Mouse (Mus musculus): ENCODE results near the gene 1600015I10Rik.
"Not testable (repeated sequence)": the region's sequence is repeated elsewhere in the genome, so short reads cannot be mapped to it uniquely, and the experiment has no call there.

1600015I10Rik gene

GRCm38 (mm10) chr6:48929595-48929994 lies at the start of gene 1600015I10Rik:
Gene 1600015I10Rik (plus strand): TSS chr6:48929895.
- no peak for DNase-seq (ENCODE audit: low spot score in 2 of 2)

GRCm38 (mm10) chr6:48894203-48894602 lies 35.5 kb upstream of the 1600015I10Rik start:
- DNase-seq (ENCODE audit: low spot score in 2 of 2) = no peak

- DNase-seq (ENCODE audit: low spot score in 2 of 2) = no peak
Observed at GRCm38 (mm10) chr6:48894938-48895818, 34.5 kb upstream of the 1600015I10Rik start.

- DNase-seq (ENCODE audit: low spot score in 2 of 2) = no peak
Observed at GRCm38 (mm10) chr6:48895941-48896340, 33.8 kb upstream of the 1600015I10Rik start.

GRCm38 (mm10) chr6:48896956-48897355 lies 32.7 kb upstream of the 1600015I10Rik start:
- DNase-seq (ENCODE audit: low spot score in 2 of 2) = no peak

GRCm38 (mm10) chr6:48901316-48901715 lies 28.4 kb upstream of the 1600015I10Rik start:
- not testable (repeated sequence) for DNase-seq (ENCODE audit: low spot score in 2 of 2)

GRCm38 (mm10) chr6:48902511-48903406 lies 26.9 kb upstream of the 1600015I10Rik start:
- DNase-seq (ENCODE audit: low spot score in 2 of 2) = no peak

- no peak for DNase-seq (ENCODE audit: low spot score in 2 of 2)
Observed at GRCm38 (mm10) chr6:48903437-48903836, 26.3 kb upstream of the 1600015I10Rik start.

- no peak for DNase-seq (ENCODE audit: low spot score in 2 of 2)
Observed at GRCm38 (mm10) chr6:48905606-48906005, 24.1 kb upstream of the 1600015I10Rik start.

- no peak for DNase-seq (ENCODE audit: low spot score in 2 of 2)
Observed at GRCm38 (mm10) chr6:48906371-48906770, 23.3 kb upstream of the 1600015I10Rik start.

GRCm38 (mm10) chr6:48909229-48909628 lies 20.5 kb upstream of the 1600015I10Rik start:
- DNase-seq (ENCODE audit: low spot score in 2 of 2) = no peak

GRCm38 (mm10) chr6:48912033-48912432 lies 17.7 kb upstream of the 1600015I10Rik start:
- peak in 1 of 2 experiments; percentile 37 for DNase-seq (ENCODE audit: low spot score in 2 of 2)

- no peak for DNase-seq (ENCODE audit: low spot score in 2 of 2)
Observed at GRCm38 (mm10) chr6:48913587-48913986, 16.1 kb upstream of the 1600015I10Rik start.

- DNase-seq (ENCODE audit: low spot score in 2 of 2) = no peak
Observed at GRCm38 (mm10) chr6:48949596-48949995, 19.9 kb downstream of the 1600015I10Rik start.

GRCm38 (mm10) chr6:48950676-48951075 lies 21.0 kb downstream of the 1600015I10Rik start:
- no peak for DNase-seq (ENCODE audit: low spot score in 2 of 2)

GRCm38 (mm10) chr6:48951630-48952029 lies 21.9 kb downstream of the 1600015I10Rik start:
- no peak for DNase-seq (ENCODE audit: low spot score in 2 of 2)

- no peak for DNase-seq (ENCODE audit: low spot score in 2 of 2)
Observed at GRCm38 (mm10) chr6:48953220-48953619, 23.5 kb downstream of the 1600015I10Rik start.

- DNase-seq (ENCODE audit: low spot score in 2 of 2) = no peak
Observed at GRCm38 (mm10) chr6:48954211-48954610, 24.5 kb downstream of the 1600015I10Rik start.

GRCm38 (mm10) chr6:48954946-48955345 lies 25.3 kb downstream of the 1600015I10Rik start:
- peak in 1 of 2 experiments; percentile 50 for DNase-seq (ENCODE audit: low spot score in 2 of 2)

- DNase-seq (ENCODE audit: low spot score in 2 of 2) = no peak
Observed at GRCm38 (mm10) chr6:48956785-48957184, 27.1 kb downstream of the 1600015I10Rik start.

GRCm38 (mm10) chr6:48958053-48958452 lies 28.4 kb downstream of the 1600015I10Rik start:
- no peak for DNase-seq (ENCODE audit: low spot score in 2 of 2)

GRCm38 (mm10) chr6:48959151-48959550 lies 29.5 kb downstream of the 1600015I10Rik start:
- not testable (repeated sequence) for DNase-seq (ENCODE audit: low spot score in 2 of 2)
